ENCODE assay signal across 7 mouse cellular contexts in genomic region chr2:14603784-14604781, GRCm38 (mm10). TPM values are rescaled to one million over a fixed set of nuclear protein-coding genes. Genes with fewer than 3 reads are reported as not detected.
DNase-seq lines count a peak whose midpoint lies in the region; ATAC-seq and TF ChIP-seq lines count a peak whose summit lies in the region.

No protein-coding gene starts in this region.

- H3K4me1 ChIP-seq in bone marrow macrophage, adult 2 months (ENCODE audit: control insufficient read depth, insufficient read depth, low read length): no peaks in the 10 kb centered on the region
- H3K4me1 ChIP-seq in embryonic facial prominence, embryonic 14.5 days (ENCODE audit: control insufficient read depth, insufficient read depth, low read length): peaks cover 3% of the 10 kb centered on the region; the same call in 1 of the 2 replicates
- peaks cover 22% of the 10 kb centered on the region for H3K4me1 ChIP-seq in heart, embryonic 12.5 days (replicated peaks)
- H3K4me1 ChIP-seq in kidney, embryonic 16.5 days (ENCODE audit: insufficient read depth, low read length): peaks cover 9% of the 10 kb centered on the region; the same call in 1 of the 2 replicates
- H3K4me1 ChIP-seq in liver, embryonic 11.5 days (replicated peaks; ENCODE audit: control insufficient read depth, insufficient read depth, low read length): no peaks in the 10 kb centered on the region
- peaks cover 8% of the 10 kb centered on the region for H3K4me1 ChIP-seq in stomach, embryonic 16.5 days (ENCODE audit: control insufficient read depth, insufficient read depth, low read length)

- peaks cover 4% of the 10 kb centered on the region for H3K27me3 ChIP-seq in embryonic facial prominence, embryonic 14.5 days (replicated peaks; ENCODE audit: control insufficient read depth, insufficient read depth, low read length)
- no peaks in the 10 kb centered on the region for H3K27me3 ChIP-seq in heart, embryonic 12.5 days (replicated peaks)
- no peaks in the 10 kb centered on the region for H3K27me3 ChIP-seq in kidney, embryonic 16.5 days (ENCODE audit: insufficient read depth, low read length)
- peaks cover 22% of the 10 kb centered on the region for H3K27me3 ChIP-seq in liver, embryonic 11.5 days (replicated peaks; ENCODE audit: control insufficient read depth, insufficient read depth, low read length)
- no peaks in the 10 kb centered on the region for H3K27me3 ChIP-seq in myocyte (ENCODE audit: control insufficient read depth, insufficient read depth, insufficient read length)
- H3K27me3 ChIP-seq in stomach, embryonic 16.5 days (ENCODE audit: control insufficient read depth, insufficient read depth, low read length): no peaks in the 10 kb centered on the region

- peak overlapping the region; percentile 89 for H3K4me2 ChIP-seq in embryonic facial prominence, embryonic 14.5 days (ENCODE audit: low read depth, low read length)
- peak overlapping the region; percentile 71 for H3K4me2 ChIP-seq in heart, embryonic 12.5 days
- peak overlapping the region; percentile 94 for H3K4me2 ChIP-seq in kidney, embryonic 16.5 days (replicated peaks; ENCODE audit: low read depth, low read length)
- H3K4me2 ChIP-seq in liver, embryonic 11.5 days: peak overlapping the region; percentile 90
- peak overlapping the region; percentile 86 for H3K4me2 ChIP-seq in myocyte (ENCODE audit: low read depth)
- peak overlapping the region; percentile 87 for H3K4me2 ChIP-seq in stomach, embryonic 16.5 days (ENCODE audit: low read depth, low read length)

- peak overlapping the region; percentile 71 for H3K9ac ChIP-seq in embryonic facial prominence, embryonic 14.5 days (ENCODE audit: low read depth, low read length)
- peak overlapping the region; percentile 82 for H3K9ac ChIP-seq in heart, embryonic 12.5 days
- H3K9ac ChIP-seq in kidney, embryonic 16.5 days (replicated peaks; ENCODE audit: low read length): peak overlapping the region; percentile 70
- H3K9ac ChIP-seq in liver, embryonic 11.5 days (ENCODE audit: low read depth, low read length): peak overlapping the region; percentile 60
- peak overlapping the region; percentile 79 for H3K9ac ChIP-seq in stomach, embryonic 16.5 days (ENCODE audit: low read length)

- peak overlapping the region; percentile 1 for H3ac ChIP-seq in myocyte (ENCODE audit: control insufficient read depth, insufficient read length)

- no peak for TF ChIP-seq CTCF in bone marrow macrophage, adult 2 months (IDR thresholded peaks at IDR 0.05; ENCODE audit: low read depth, low read length)

- WGBS in embryonic facial prominence, embryonic 14.5 days: under 1% methylated on average over 41 of the region's 83 CpGs
- WGBS in heart, embryonic 12.5 days: under 1% methylated on average over 81 of the region's 83 CpGs
- WGBS in kidney, embryonic 16.5 days: 0% methylated on average over 75 of the region's 83 CpGs
- WGBS in liver, embryonic 11.5 days: under 1% methylated on average over 80 of the region's 83 CpGs
- WGBS in stomach, embryonic 16.5 days: under 1% methylated on average over 76 of the region's 83 CpGs

- no peak for TF ChIP-seq POLR2A in bone marrow macrophage, adult 2 months (IDR thresholded peaks at IDR 0.05; ENCODE audit: borderline replicate concordance, low read depth, low read length)
- TF ChIP-seq POLR2A in myocyte (IDR thresholded peaks at IDR 0.05; ENCODE audit: insufficient read length, low read depth): no peak

- H3K4me3 ChIP-seq in bone marrow macrophage, adult 2 months (ENCODE audit: insufficient read depth, low read length): peak overlapping the region; percentile 67
- H3K4me3 ChIP-seq in embryonic facial prominence, embryonic 14.5 days (ENCODE audit: low read depth, low read length): peak overlapping the region; percentile 69
- H3K4me3 ChIP-seq in heart, embryonic 12.5 days: peak overlapping the region; percentile 66
- peak overlapping the region; percentile 53 for H3K4me3 ChIP-seq in kidney, embryonic 16.5 days (ENCODE audit: low read length)
- H3K4me3 ChIP-seq in liver, embryonic 11.5 days (ENCODE audit: low read depth, low read length): peak overlapping the region; percentile 50
- peak overlapping the region; percentile 45 for H3K4me3 ChIP-seq in myocyte
- peak overlapping the region; percentile 66 for H3K4me3 ChIP-seq in stomach, embryonic 16.5 days (replicated peaks; ENCODE audit: low read length)

- H3K36me3 ChIP-seq in embryonic facial prominence, embryonic 14.5 days (ENCODE audit: control insufficient read depth, insufficient read depth, low read length): no peaks in the 10 kb centered on the region
- no peaks in the 10 kb centered on the region for H3K36me3 ChIP-seq in heart, embryonic 12.5 days
- H3K36me3 ChIP-seq in kidney, embryonic 16.5 days (ENCODE audit: insufficient read depth, low read length): no peaks in the 10 kb centered on the region
- H3K36me3 ChIP-seq in liver, embryonic 11.5 days (ENCODE audit: control insufficient read depth, insufficient read depth, low read length): no peaks in the 10 kb centered on the region
- no peaks in the 10 kb centered on the region for H3K36me3 ChIP-seq in myocyte (ENCODE audit: control insufficient read depth, insufficient read depth)
- H3K36me3 ChIP-seq in stomach, embryonic 16.5 days (ENCODE audit: control insufficient read depth, insufficient read depth, low read length): no peaks in the 10 kb centered on the region

- peak; percentile 92 for ATAC-seq in embryonic facial prominence, embryonic 14.5 days (ENCODE audit: low read depth)
- ATAC-seq in heart, embryonic 12.5 days (ENCODE audit: insufficient number of reproducible peaks, low FRiP score): peak; percentile 87
- ATAC-seq in kidney, embryonic 16.5 days (ENCODE audit: low FRiP score, low TSS enrichment): peak; percentile 94
- peak; percentile 76 for ATAC-seq in liver, embryonic 11.5 days (replicated peaks; ENCODE audit: low FRiP score)
- peak; percentile 90 for ATAC-seq in stomach, embryonic 16.5 days (ENCODE audit: insufficient read depth, low FRiP score)

- H3K27ac ChIP-seq in bone marrow macrophage, adult 2 months (ENCODE audit: insufficient read depth, low read depth, low read length): no peak overlapping the region
- peak overlapping the region; percentile 55 for H3K27ac ChIP-seq in embryonic facial prominence, embryonic 14.5 days (replicated peaks; ENCODE audit: low read depth, low read length)
- H3K27ac ChIP-seq in heart, embryonic 12.5 days (ENCODE audit: poor library complexity, severe bottlenecking): peak overlapping the region; percentile 91
- no peak overlapping the region for H3K27ac ChIP-seq in kidney, embryonic 16.5 days (ENCODE audit: low read length)
- peak overlapping the region; percentile 7; the same call in 1 of the 2 replicates for H3K27ac ChIP-seq in liver, embryonic 11.5 days (ENCODE audit: low read depth, low read length)
- H3K27ac ChIP-seq in stomach, embryonic 16.5 days (ENCODE audit: low read length): peak overlapping the region; percentile 63

- H3K9me3 ChIP-seq in embryonic facial prominence, embryonic 14.5 days (ENCODE audit: control insufficient read depth, low read length): no peaks in the 10 kb centered on the region
- H3K9me3 ChIP-seq in heart, embryonic 12.5 days (replicated peaks): no peaks in the 10 kb centered on the region
- no peaks in the 10 kb centered on the region for H3K9me3 ChIP-seq in kidney, embryonic 16.5 days (ENCODE audit: low read length)
- no peaks in the 10 kb centered on the region for H3K9me3 ChIP-seq in liver, embryonic 11.5 days (ENCODE audit: control insufficient read depth, low read length)
- H3K9me3 ChIP-seq in stomach, embryonic 16.5 days (replicated peaks; ENCODE audit: control insufficient read depth, low read length): no peaks in the 10 kb centered on the region

- no peaks in the 10 kb centered on the region for H3K79me2 ChIP-seq in myocyte (ENCODE audit: control insufficient read depth, insufficient read depth)

- peak; percentile 75 for DNase-seq in embryonic facial prominence, embryonic 14.5 days (ENCODE audit: low spot score)
- peak; percentile 74 for DNase-seq in liver, embryonic 11.5 days (ENCODE audit: low spot score)

TF ChIP-seq in myocyte, 11 proteins besides CTCF, POLR2A, EP300 and RAD21:
- TF ChIP-seq REST (IDR thresholded peaks at IDR 0.05; ENCODE audit: insufficient read depth, insufficient read length) (no peak), POLR2AphosphoS2 (IDR thresholded peaks at IDR 0.05; ENCODE audit: insufficient read length, low read depth) (no peak), E2F4 (IDR thresholded peaks at IDR 0.05; ENCODE audit: insufficient read depth) (no peak), TCF3 (IDR thresholded peaks at IDR 0.05; ENCODE audit: insufficient read length, low read depth) (no peak), TCF12 (IDR thresholded peaks at IDR 0.05; ENCODE audit: insufficient read depth, poor library complexity, severe bottlenecking) (no peak), SRF (IDR thresholded peaks at IDR 0.05; ENCODE audit: control insufficient read depth, insufficient read length, low read depth) (no peak), USF1 (IDR thresholded peaks at IDR 0.05; ENCODE audit: low read depth) (no peak), MYOD1 (IDR thresholded peaks at IDR 0.05; ENCODE audit: control insufficient read depth in 1 of 3, insufficient read length in 2 of 3, low read depth in 2 of 3) (no peak), CEBPB (IDR thresholded peaks at IDR 0.05; ENCODE audit: insufficient read depth, poor library complexity, severe bottlenecking) (no peak), MYOG (IDR thresholded peaks at IDR 0.05; ENCODE audit: control insufficient read depth in 1 of 3, insufficient read depth in 1 of 3, insufficient read length in 2 of 3, low read depth in 2 of 3) (no peak), MAX (IDR thresholded peaks at IDR 0.05; ENCODE audit: low read depth) (no peak)

RNA-seq across cellular contexts. Expression of gene Cacnb2, which starts 1.2 kb away (rescaled TPM):
- polyA plus RNA-seq in bone marrow macrophage, adult 2 months (2012; ENCODE audit: insufficient read depth, insufficient read length, missing spikeins): 0.23 TPM in 1 of 2 replicates, not detected in the other
- polyA plus RNA-seq in embryonic facial prominence, embryonic 14.5 days (2014; fragmentation: Nextera tagmentation; extraction: Ambion mirVana): 1.2 and 1.8 TPM in 2 replicates
- polyA plus RNA-seq in heart, embryonic 12.5 days (2016; fragmentation: Nextera tagmentation; extraction: Ambion mirVana): 11.0 and 13.0 TPM in 2 replicates
- 1.7 and 2.0 TPM in 2 replicates for polyA plus RNA-seq in kidney, embryonic 16.5 days (2015; fragmentation: Nextera tagmentation; extraction: Ambion mirVana)
- 0.44 and 0.95 TPM in 2 replicates for polyA plus RNA-seq in liver, embryonic 11.5 days (2014; fragmentation: Nextera tagmentation; extraction: Ambion mirVana)
- 0.85 TPM for polyA plus RNA-seq in myocyte (2012; fragmentation: generic; extraction: Trizol)
- 3.1 and 3.3 TPM in 2 replicates for polyA plus RNA-seq in stomach, embryonic 16.5 days (2015; fragmentation: Nextera tagmentation; extraction: Ambion mirVana)

Comparison
In these comparisons a context has a peak if more than half of its experiments do, and no peak if none do; other contexts are left out.
1. H3K27ac ChIP-seq: peak in embryonic facial prominence, embryonic 14.5 days (single experiment), heart, embryonic 12.5 days (single experiment), liver, embryonic 11.5 days (single experiment) and stomach, embryonic 16.5 days (single experiment); none in bone marrow macrophage, adult 2 months (single experiment) and kidney, embryonic 16.5 days (single experiment).
2. Peak in every context shown above with its lines, with median percentiles within 50 percentile points of each other: H3K4me3 ChIP-seq, ATAC-seq, H3K4me2 ChIP-seq and H3K9ac ChIP-seq.